Mouse (Mus musculus) kidney, postnatal 4 days (tissue): ENCODE measurements at regions not wholly inside any gene's neighbourhood (a gene's known extent, or its start where the extent isn't known, plus 50 kb on each side); places are given as distances from the start of the nearest gene placed in this dataset.

Source experiments
- DNase-seq, 2 experiments: peaks; one replicate each; pipeline ENCODE4 v3.0.0; 2021; ENCODE audit warnings: mixed read lengths in 2 of 2

- no peak for DNase-seq
Observed at GRCm38 (mm10) chr1:72036600-72036999, 175.5 kb downstream of the Mreg start.

DNA sequence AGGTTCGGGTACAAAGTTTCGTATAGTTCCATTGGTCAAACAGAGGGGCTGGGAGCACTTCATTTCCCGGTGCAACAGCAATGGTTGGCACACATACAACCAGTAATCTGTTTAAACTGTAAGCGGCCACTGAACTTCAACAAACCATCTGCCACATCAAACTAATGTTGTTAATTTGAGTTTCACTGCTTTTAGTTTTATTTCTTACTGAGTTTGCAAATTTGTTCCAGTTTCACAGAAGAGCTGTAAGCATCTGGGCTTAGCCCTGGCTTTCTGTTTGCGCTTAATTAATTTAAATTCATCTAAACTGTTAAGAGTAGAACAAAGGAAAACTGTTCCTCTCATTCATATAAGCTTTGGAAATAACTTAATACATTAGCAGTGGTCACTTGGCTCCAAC is 176.0 kb downstream of the Mreg start:
- no peak for DNase-seq

DNA sequence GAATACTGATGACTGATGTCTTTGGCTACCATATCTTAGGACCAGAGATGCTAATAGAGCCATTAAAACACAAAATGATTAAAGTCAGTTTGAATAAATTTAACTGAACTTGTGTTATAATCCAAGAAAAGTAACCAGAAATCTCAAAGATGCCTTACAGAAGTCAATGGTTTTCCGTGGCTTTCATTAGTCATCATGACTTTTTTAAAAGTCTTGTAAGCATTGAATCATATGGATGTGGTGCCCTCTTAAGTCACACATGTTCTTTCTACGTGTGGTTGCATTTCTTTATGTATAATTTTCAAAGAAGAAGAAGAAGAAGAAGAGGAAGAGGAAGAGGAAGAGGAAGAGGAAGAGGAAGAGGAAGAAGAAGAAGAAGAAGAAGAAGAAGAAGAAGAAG is 178.2 kb downstream of the Mreg start:
- DNase-seq: no peak

DNA sequence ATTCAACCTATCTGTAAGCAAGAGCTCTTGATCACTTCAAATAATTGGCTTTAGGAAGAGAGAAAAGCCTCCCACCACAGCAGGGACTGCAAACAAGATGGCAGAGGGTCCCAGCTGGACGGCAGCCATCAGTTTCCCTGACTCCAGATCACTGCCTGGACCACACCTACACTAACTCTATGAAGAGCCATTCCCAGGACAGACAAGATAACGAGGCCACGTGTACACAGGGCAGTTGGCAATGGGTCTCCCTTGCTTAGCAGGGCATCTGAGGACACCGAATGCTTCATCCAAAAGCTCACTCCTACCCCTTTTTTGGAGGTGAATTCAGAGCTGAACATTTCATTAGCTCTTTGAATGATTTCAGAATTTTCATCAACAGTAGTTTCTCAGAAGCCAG is 179.9 kb downstream of the Mreg start:
- no peak for DNase-seq

DNA sequence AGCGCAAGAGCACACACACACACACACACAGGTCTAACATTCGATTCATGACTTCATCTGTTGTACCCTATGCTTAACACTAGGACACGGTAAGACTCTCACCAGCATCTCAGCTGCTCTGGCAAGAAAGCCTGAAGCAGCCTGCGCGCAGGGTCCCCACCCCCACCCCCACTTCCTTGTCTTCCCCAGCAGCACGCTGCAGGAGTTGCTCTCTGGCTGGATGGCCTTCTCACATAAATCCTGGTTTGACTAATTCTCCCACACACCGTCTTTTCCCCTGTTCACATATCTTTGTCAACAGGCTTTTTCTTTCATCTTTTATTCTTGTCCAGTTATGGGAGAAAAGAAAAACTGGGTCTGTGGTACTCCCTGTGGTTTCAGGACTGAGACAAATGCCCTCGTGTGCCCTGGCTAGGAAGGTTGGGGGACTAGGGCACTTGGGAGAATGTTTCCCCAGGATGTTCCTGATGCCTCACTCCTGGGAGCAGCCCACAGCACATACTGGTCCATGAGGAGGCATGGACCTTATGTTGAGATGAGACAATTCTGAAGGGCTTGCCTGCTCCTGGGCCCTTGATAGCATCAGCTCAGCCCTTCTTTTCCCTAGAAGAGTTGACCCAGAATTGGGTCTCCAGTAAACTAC is 181.2 kb downstream of the Mreg start:
- DNase-seq: peak in 1 of 2 experiments; percentile 16

DNA sequence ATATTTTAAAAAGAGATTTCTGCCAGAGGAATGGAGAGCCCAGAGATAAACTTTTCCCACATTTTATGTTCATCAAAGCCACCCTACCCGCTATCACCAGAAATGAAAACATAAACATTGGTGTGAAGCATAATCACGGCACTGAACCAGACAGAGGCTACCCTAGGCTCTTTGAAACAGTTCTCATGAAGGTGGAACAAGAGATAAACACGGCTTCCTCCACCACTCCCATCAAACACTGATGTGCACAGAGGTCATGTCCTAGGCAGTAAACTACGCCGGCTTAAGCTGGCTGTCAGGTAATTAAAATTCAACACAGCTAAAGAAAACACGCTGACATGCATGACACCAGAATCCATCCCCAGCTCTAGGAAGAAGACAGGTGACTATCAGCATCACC is 182.5 kb downstream of the Mreg start:
- DNase-seq: no peak

- no peak for DNase-seq
Observed at GRCm38 (mm10) chr1:72026861-72027260, 185.2 kb downstream of the Mreg start.

DNA sequence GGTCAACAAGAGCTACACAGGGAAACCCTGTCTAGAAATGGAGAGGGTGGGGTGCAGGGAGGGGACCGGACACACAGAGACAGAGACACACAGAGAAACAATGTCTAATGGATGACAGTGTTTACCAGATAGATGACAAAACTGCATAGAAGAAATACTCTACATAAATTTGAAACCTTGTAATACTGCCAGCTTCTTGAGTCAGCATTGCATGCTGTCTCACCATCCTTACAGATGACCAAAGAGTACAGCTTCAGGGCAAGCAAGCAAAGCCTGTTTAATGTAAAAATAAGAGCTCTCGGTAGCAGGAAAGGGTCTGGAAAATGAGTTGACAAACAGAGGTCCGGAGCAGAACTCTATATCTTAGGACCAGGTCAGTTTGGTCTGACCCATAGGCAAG is 189.5 kb downstream of the Mreg start:
- DNase-seq: no peak

DNA sequence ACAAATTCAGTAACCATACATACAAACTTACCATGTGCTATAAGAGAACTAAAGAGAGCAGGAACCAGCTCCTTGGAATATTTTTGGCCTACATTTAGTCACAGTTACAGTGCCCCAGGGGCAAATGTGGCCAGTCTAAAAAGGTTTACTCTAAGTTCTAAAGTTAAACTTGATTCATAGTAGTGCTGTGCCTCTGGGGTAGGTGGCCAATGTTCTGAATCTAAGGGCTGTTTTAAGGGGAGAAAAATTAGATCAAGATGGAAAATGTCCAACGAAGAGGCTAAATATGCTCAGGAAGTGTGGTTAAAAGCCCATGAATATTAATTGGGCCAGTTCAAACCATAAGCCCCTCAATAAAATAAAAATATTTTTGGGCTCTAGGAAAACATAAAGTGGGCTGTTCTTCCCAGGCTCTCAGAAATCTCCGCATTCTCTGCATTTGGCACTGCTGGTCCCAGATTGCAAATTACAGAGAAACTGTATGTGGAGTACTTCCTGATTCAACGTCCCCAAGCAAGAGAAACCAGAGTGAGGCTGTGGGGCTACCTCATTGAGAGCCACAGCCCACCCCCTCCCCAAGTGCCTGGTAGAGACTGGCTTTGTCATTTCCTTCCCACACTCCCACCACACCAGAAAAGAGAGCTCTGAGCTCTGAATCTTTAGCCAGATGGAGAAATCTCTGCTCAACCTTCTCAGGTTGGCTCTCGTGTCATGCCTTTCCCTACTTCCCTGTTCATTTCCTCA is 193.5 kb downstream of the Mreg start:
- no peak for DNase-seq

GRCm38 (mm10) chr1:72017814-72018478 is 194.2 kb downstream of the Mreg start:
- no peak for DNase-seq

- no peak for DNase-seq
Observed at GRCm38 (mm10) chr1:72015471-72015870, 196.6 kb downstream of the Mreg start.

DNA sequence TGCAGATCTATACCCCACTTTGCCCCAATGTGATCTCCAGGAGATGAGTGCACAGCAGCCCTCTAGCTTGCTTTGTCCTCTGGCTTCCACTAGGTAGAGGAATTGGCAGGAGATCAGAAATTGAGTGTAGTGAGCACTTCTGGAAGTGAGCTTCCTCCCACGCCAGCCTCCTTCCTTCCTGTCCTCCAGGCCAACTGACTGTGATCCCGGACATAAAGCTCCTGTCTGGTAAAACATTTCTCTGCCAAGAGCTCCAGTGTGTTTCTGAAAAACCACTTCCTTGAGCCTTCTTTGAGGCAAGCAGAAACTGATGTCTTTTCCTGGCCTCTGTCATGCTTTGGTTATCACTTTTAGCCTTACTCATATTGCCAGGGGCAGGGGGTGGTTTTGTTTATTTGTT is 197.5 kb downstream of the Mreg start:
- DNase-seq: peak; percentile 37 to 57

GRCm38 (mm10) chr1:72013863-72014262 is 198.2 kb downstream of the Mreg start:
- DNase-seq: no peak

GRCm38 (mm10) chr1:72012710-72013109 is 199.4 kb downstream of the Mreg start:
- DNase-seq: no peak

DNA sequence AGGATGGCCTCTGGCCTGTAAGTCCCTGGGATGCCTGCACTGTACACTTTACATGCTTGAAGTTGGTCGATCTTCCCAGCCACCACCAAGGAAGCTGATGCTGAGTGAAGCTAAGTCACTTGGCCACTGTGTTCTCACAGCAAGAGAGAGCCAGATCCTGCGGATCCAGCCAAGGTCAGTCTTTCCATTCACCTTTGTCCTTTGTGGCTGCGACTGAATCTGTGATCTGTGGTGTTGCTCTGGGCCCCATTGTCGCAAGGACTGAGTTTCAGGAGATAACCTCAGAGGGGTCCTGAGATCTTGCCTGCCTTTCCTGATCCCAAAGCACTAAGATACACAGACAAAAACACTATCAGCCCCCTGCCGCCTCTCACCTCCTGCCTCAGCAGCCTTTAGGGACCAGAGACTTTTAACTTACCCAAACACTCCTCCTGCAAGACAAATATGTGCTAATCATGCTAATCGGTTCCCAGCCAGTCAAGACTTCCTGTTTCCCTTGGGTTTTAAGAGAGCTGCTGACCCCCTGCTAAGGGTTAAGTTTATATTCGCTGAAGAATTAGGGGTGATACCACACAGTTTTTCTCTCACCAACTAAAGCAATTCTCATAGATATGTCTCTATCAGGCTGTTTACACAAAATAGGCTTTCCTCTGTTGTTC is 202.7 kb downstream of the Mreg start:
- DNase-seq: no peak

GRCm38 (mm10) chr1:72006696-72007291 is 205.3 kb downstream of the Mreg start:
- no peak for DNase-seq

DNA sequence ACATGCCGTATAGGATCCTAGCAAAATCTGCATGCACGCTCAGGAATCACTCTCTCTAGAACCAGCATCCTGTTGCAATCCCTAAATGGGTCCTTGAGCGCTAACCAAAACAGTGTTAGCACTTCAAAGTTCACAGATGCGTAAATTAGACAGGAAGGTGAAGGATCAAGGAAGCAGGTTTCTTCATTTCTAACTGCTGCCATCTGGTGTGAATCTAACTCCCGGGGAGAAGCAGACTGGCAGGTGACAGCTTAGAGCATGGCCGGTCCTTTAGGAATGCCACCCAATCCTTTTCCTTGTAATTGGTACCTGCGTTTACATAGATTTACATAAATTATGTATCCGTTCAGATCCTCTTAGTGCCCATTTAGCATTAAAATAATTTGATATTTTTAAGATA is 206.2 kb downstream of the Mreg start:
- DNase-seq: no peak

GRCm38 (mm10) chr1:72005550-72005949 is 206.6 kb downstream of the Mreg start:
- DNase-seq: no peak

GRCm38 (mm10) chr1:72003424-72004278 is 208.5 kb downstream of the Mreg start:
- peak; percentile 55 to 60 for DNase-seq

GRCm38 (mm10) chr1:72002471-72003116 is 209.5 kb downstream of the Mreg start:
- DNase-seq: peak; percentile 37 to 52

DNA sequence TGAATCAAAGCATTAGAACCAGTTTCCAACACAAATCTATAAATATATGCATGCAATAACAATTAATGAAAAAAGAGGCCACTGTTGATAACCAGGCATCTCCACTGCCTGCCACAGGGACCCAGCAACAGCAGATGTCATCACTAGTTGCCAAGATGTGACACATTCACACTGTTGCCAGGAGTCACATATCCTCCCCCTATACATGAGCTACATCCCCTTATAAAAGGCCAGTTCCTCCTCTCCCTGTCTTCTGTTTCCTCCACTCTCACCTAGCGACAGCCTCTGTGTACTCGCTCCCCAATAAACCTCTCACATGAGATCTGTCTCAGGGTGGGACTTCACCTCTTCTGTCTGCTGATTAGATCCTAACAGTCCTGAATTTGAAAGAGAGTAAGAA is 211.4 kb downstream of the Mreg start:
- no peak for DNase-seq

- DNase-seq: no peak
Observed at GRCm38 (mm10) chr1:71996828-71997227, 215.3 kb downstream of the Mreg start.
